Mouse (Mus musculus) G1E (cell line): ENCODE data around the gene Bcl10.

Experiments used
- CTCF ChIP-seq: IDR thresholded peaks from 2 replicates; pipeline ENCODE4 v1.5.1; 2012; ENCODE audit warnings: low read depth, low read length, inconsistent platforms, mixed read lengths
- GATA1 ChIP-seq: IDR thresholded peaks from 2 replicates; pipeline ENCODE4 v1.6.1; 2012; ENCODE audit warnings: borderline replicate concordance, low read length, inconsistent platforms, mixed read lengths
- TAL1 ChIP-seq: conservative IDR thresholded peaks from 2 replicates; pipeline ENCODE4 v1.6.1; 2012; ENCODE audit warnings: low read depth, low read length, inconsistent platforms, mixed read lengths

- TF ChIP-seq CTCF (no peak), TAL1 (no peak), GATA1 (no peak)
These were observed at the start of gene Bcl10 for GRCm38 (mm10) chr3:145922019-145922854.
